Mouse (Mus musculus): ENCODE results near the gene Plekhn1. TPM values are rescaled to one million over a fixed set of nuclear protein-coding genes. Genes with fewer than 3 reads are reported as not detected.

The Plekhn1 gene
- polyA plus RNA-seq (2017; shearing (Covaris generic)): 8.3 TPM

DNA sequence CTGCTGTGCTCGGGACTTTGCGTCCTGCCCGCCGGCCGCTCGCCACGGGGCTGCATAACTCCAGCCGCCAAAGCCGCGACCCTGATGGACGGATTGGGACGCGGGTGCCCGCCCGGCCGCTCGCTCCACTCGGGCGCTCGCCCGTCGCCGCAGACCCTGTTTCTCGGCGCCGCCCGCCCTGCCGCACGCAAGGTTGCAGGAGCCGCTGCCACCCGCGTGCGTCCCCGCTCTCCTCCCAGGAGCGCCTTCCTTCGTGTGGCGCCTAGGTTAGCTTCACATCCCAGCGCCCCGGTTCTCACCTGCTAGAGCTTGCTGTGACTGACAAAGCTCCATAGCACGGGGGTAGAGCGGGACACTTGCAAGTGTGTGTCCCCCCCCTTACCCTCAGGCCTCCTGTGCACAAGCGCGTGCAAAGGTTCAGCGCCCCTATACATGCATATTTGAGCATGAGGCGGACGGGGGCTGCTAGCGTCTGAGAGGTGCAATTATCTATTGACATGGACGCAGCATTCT is at the start of gene Plekhn1:
Plekhn1 (minus strand) TSS at position 157 of the 513 bp plus-strand sequence.

DNA sequence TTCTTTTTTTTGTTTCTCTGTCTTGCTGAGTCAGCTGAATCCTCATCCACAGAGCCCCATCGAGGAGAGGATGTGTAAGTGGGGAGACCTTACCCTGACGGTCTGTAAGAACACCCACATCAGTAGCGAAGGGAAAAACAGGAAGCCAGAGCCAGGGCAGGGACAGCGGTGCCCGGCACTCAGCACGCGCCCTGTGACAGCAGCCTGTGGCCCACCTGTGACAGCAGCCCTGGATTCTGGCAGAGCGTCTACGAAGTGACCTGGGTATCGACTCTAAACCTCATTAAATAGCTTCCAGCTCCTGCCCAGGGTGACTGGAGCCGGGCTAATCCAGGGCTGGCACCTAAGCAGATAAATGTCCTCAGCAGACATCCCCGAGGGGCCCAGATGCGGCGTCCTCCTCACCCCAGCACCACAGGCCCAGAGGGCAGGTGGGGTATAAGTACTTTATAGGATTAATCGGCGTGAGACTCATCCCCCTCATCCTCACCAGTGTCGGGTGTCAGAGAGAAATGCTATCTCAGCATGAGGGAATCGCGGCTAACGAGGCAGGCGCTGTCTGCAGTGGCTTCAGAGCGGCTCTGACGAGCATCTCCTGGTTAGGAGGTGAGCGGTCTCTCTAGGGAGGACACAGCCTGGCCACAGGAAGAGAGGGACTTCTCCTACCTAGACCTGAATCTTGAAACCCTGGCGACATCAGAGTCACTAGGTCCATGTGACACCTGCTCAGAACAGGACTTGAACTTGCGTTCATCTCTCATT is 20.6 kb upstream of the Plekhn1 start, which contains the start of gene Samd11:
Samd11 (minus strand) TSS at position 580 of the 762 bp plus-strand sequence.

DNA sequence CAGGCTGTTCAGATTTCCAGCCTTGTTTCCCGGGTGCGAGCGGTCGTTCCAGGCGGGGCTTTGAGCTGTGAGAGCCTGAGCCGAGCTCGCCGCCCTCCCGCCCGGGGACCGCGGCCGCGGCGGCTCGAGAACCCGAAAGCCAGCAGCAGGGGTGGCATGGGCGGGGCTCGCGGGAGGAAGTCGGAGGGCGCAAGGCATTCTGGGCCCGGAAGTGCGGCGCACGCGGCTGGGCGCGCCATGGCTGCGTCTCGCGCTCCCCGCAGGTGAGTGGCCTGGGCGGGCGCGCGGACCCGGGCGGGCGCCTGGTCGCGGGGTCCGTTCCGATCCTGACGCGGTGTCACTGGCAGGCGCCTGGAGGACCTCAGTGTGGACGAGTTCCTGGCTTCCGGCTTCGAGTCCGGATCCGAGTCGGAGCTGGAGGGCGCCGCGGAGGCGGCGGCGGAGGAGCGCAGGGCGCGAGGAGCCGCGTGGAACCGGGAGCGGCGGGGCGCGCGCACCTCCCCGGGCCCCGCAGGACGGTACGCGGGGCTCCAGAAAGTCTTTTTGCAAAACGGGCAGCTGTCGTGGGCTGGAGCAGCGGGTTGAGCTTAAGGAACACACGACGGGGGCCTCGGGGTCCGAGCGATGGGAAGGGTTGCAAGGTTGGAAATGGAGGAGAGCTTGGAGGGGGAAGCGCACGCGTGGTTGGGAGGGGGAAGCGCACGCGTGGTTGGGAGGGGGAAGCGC is 1.3 kb upstream of the Plekhn1 start, which contains the start of gene Noc2l:
Noc2l (plus strand) TSS at position 203 of the 726 bp plus-strand sequence.

DNA sequence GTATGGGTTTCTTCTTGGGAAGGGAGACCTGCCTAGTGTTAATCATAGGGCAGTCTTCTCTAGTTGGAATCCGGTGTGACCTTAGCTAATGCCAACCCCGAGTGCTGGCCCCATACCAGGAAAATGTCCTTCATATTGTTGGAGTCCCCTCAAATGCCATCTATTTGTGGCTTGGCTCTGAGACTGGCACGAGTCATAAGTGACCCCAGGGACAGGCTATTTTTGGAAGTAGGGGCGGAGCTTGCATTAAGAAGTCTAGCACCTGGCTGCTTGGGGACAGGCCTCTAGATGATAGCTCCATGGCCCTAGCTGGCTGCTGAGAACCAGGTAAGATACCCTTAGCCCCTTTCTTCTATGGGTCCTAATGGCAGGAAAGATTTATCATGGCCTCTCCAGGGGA is 19.0 kb downstream of the Plekhn1 start, which contains the start of gene Perm1:
Perm1 (plus strand) TSS at position 220 of the 400 bp plus-strand sequence.

DNA sequence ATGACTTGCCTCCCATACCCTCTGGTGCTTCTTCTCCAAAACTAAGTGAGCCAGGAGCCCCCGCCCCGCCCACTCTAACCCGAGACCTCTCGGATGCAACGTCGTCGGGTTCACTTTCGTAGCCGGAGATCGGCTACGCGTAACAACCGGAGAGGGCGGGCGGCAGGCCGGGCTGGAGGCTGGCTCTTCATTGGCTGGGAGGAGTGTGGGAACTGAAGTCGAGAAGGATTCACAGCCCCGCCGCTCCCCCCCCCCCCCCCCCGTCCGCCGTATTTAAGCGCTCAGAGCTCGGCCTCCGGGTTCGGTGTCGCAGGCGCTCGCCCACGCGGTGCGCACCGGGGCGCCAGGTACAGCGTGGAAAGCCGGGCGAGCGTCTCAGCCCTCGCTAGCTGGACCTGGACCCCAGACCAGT is 31.6 kb downstream of the Plekhn1 start, which contains the start of gene AW011738:
AW011738 (plus strand) TSS at position 304 of the 412 bp plus-strand sequence.

DNA sequence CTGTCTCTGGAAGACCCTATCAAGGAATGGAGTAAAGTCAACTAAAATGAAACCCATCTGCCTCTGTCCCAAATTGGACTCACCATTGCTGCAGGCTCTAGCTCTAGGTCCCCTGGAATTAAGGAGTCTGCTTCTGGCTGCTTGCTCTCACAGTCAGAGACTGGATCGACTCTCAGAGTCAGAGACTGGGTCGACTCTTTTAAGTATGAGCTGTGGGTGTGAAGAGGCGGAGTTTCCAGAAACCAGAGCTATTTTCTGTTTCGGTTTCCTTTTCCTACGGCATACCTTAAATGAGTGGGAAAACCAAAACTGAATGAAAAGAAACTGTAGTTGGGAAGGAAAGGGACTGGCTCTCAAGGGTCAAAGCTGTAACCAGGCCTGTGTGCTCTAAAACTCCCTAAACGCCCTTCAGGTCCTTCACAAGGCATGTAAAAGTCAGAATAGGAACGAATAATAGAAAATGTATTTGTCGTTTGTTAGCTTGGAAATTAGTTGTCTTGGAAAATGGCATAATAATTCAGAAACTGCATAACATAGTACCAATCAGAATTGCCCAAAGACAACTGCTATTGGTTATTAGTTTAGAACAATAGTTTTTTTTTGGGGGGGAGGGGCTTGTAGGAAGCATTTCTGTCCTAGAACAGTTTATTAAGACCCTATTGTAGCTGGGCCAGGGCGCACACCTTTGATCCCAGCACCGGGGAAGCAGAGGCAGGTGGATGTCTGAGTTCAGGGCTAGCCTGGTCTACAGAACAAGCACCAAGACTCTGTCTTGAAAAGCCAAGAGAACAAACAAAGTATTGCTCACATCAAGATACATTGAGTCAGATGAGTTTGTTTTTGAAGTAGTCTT is 33.8 kb downstream of the Plekhn1 start, which contains the start of gene Isg15:
Isg15 (minus strand) TSS at position 196 of the 853 bp plus-strand sequence.

DNA sequence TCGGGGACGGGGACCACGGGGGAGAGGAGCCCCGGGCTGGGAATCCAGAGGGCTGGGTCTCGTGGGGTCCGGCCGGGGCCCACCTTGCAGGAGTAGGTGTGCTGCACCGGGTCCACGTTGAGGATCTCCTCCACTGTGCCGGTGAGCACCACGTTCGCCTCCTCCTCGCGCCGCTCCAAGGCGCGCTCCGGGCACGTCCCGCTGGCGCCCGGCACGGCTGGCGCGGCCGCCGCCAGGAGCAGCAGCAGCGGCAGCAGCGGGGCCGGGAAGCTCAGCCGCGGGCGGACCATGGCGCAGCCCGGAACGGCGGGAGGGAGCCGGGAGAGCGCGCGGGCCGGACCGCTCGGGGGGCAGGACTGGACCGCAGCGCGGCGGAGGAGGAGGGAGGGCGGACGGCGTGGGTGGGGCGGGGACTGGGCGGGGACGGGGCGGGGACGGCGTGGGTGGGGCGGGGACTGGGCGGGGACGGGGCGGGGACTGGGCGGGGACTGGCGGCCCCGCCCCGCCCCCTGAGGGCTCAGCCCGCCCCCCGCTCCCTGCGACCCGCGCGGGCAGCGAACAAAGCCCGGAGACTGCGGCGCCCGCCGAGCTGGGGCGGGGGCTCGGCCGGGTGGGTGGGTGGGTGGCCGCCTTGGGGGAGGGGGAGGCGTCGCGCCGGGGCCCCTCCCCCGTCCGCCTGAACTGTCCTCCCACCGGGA is 37.4 kb downstream of the Plekhn1 start, which contains the start of gene Agrn:
Agrn (minus strand) TSS at position 358 of the 698 bp plus-strand sequence.

Other genes starting within 250 kb of the Plekhn1 start
- 1.6 TPM for gene B3galt6, start 242.2 kb downstream of the Plekhn1 start, polyA plus RNA-seq (2017; shearing (Covaris generic))
- gene Sdf4, start 242.0 kb downstream of the Plekhn1 start, polyA plus RNA-seq (2017; shearing (Covaris generic)): 605 TPM
- 1,006 TPM for gene Tnfrsf4, start 221.0 kb downstream of the Plekhn1 start, polyA plus RNA-seq (2017; shearing (Covaris generic))
- gene Tnfrsf18, start 208.7 kb downstream of the Plekhn1 start, polyA plus RNA-seq (2017; shearing (Covaris generic)): 795 TPM
- 0.26 TPM for gene Ttll10, start 175.4 kb downstream of the Plekhn1 start, polyA plus RNA-seq (2017; shearing (Covaris generic))
- 46.9 TPM for gene 9430015G10Rik, start 124.9 kb downstream of the Plekhn1 start, polyA plus RNA-seq (2017; shearing (Covaris generic))
- gene Rnf223, start 104.3 kb downstream of the Plekhn1 start, polyA plus RNA-seq (2017; shearing (Covaris generic)): 0.20 TPM
- gene Agrn, start 37.4 kb downstream of the Plekhn1 start, polyA plus RNA-seq (2017; shearing (Covaris generic)): 2.0 TPM
- 44.2 TPM for gene Isg15, start 34.0 kb downstream of the Plekhn1 start, polyA plus RNA-seq (2017; shearing (Covaris generic))
- 31.8 TPM for gene AW011738, start 31.6 kb downstream of the Plekhn1 start, polyA plus RNA-seq (2017; shearing (Covaris generic))
- gene Perm1, start 19.0 kb downstream of the Plekhn1 start, polyA plus RNA-seq (2017; shearing (Covaris generic)): 2.2 TPM
- 21.2 TPM for gene Noc2l, start 1.2 kb upstream of the Plekhn1 start, polyA plus RNA-seq (2017; shearing (Covaris generic))
- 5.8 TPM for gene Samd11, start 20.8 kb upstream of the Plekhn1 start, polyA plus RNA-seq (2017; shearing (Covaris generic))
- not detected for gene Vmn2r-ps159, start 96.2 kb upstream of the Plekhn1 start, polyA plus RNA-seq (2017; shearing (Covaris generic))